Mouse (Mus musculus) macrophage (primary cell): ENCODE results near the gene Sfxn5. TPM values are rescaled to one million over a fixed set of nuclear protein-coding genes. Genes with fewer than 3 reads are reported as not detected.

Source experiments
- H3K27ac ChIP-seq: fragments of 350-480 bp; formaldehyde crosslinking; 2 replicates; pipeline ENCODE4 v1.9.0; 2021
- H3K36me3 ChIP-seq: fragments of 350-480 bp; formaldehyde crosslinking; 2 replicates; pipeline ENCODE4 v1.9.0; 2021; ENCODE audit errors: inconsistent target
- H3K4me3 ChIP-seq: fragments of 350-480 bp; formaldehyde crosslinking; 2 replicates; pipeline ENCODE4 v1.9.0; 2021; ENCODE audit errors: inconsistent target
- H3K79me2 ChIP-seq: fragments of 350-480 bp; formaldehyde crosslinking; 2 replicates; pipeline ENCODE4 v1.9.0; 2021; ENCODE audit errors: inconsistent target
- WGBS: methylation state at CpG from one replicate; pipeline ENCODE4 v1.1.7; 2026; ENCODE audit warnings: inconsistent platforms; ENCODE audit not compliant: missing documents; 5-methylcytosine and 5-hydroxymethylcytosine counted together
- polyA plus RNA-seq: library from polyadenylated mRNA; stranded (reverse); fragments of 250-400 nt; gene quantifications from 3 replicates; pipeline ENCODE4 v1.2.4, GENCODE M21; 2018; ENCODE audit warnings: inconsistent platforms

Gene Sfxn5
- polyA plus RNA-seq, 1 experiment from 2014 or later, result 3.8 TPM

- H3K79me2 ChIP-seq, result peaks cover 100% of the 10 kb centered on the region
- WGBS, result 76% methylated on average over 4 of the region's 4 CpGs
- no peak overlapping the region for H3K27ac ChIP-seq
- H3K36me3 ChIP-seq, result no peaks in the 10 kb centered on the region
- H3K4me3 ChIP-seq, result no peak overlapping the region
Observed at GRCm38 (mm10) chr6:85356682-85357465, 23.7 kb upstream of the Sfxn5 start.

- peaks cover 96% of the 10 kb centered on the region for H3K79me2 ChIP-seq
- H3K36me3 ChIP-seq, result 0 out of 2 replicates have a peak, but pooled peaks cover 3% of the 10 kb centered on the region
- 100% methylated on average over 2 of the region's 2 CpGs for WGBS
- no peak overlapping the region for H3K27ac ChIP-seq
- no peak overlapping the region for H3K4me3 ChIP-seq
Observed at GRCm38 (mm10) chr6:85355753-85356152, 22.5 kb upstream of the Sfxn5 start.

DNA sequence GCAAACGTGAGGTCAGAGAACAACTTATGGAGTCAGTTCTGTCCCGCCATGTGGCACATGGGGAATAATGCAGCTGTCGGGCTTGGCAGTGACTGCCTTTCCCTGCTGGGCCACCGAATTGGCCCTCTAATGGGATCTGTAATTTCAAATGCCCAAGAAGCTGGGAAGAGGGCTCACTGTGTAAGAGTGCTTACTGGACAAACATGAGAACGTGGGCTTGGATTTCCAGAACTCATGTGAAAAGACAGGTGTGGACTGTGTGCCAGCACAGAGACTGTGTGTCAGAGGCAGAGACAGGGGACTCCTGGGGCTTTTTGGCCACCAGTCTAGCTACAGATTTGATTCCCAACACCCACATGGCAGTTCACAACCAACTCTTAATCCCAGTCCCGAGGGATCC lies 21.5 kb upstream of the Sfxn5 start:
- Histone ChIP-seq H3K27ac (no peak overlapping the region), H3K4me3 (no peak overlapping the region), H3K36me3 (0 out of 2 replicates have a peak, but pooled peaks cover 3% of the 10 kb centered on the region), H3K79me2 (peaks cover 96% of the 10 kb centered on the region)
- WGBS, result 98% methylated on average over 6 of the region's 6 CpGs

DNA sequence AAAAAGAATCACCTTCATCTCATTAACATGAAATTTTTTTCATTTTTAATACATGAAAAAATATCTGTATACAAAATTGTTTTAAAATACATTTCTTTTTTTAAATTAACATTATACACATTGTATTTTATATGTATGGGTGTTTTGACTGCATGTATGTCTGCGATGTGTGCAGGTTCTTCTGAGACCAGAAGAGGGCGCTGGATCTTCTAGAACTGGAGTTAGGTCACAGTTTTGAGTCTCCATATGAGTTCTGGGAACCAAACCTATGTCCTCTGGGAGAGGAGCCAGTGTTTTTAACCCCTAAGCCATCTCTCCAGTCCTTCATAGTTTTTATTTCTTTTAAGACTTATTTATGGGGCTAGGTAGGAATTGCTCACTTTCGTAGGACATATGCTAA lies 20.5 kb upstream of the Sfxn5 start:
- Histone ChIP-seq H3K4me3 (no peak overlapping the region), H3K27ac (no peak overlapping the region), H3K36me3 (peaks cover 12% of the 10 kb centered on the region), H3K79me2 (peaks cover 94% of the 10 kb centered on the region)
- 89% methylated on average over 3 of the region's 3 CpGs for WGBS

DNA sequence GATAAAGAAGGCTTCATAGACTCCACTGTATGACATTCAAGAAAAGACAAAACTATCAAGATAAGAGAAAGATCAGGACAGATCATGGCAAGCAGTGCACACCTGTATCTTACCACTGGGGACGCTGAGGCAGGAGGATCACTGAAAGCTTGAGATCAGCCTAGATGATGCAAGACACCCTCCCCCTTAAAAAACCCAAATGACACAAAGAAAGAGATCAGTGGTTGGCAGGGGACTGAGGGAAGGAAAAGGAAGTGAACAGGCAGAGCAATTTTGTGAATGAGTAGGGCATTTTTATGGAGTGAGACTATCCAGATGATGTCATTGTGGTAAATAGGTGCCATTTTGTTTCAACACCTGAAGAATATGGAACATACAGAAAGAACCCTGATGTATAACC lies 16.9 kb upstream of the Sfxn5 start:
- Histone ChIP-seq H3K4me3 (no peak overlapping the region), H3K36me3 (peaks cover 38% of the 10 kb centered on the region), H3K27ac (no peak overlapping the region), H3K79me2 (peaks cover 74% of the 10 kb centered on the region)
- 58% methylated on average over 1 of the region's 1 CpGs for WGBS

- H3K4me3 ChIP-seq, result no peak overlapping the region
- peaks cover 47% of the 10 kb centered on the region for H3K36me3 ChIP-seq
- H3K27ac ChIP-seq, result no peak overlapping the region
- WGBS, result 95% methylated on average over 7 of the region's 7 CpGs
- peaks cover 74% of the 10 kb centered on the region for H3K79me2 ChIP-seq
Observed at GRCm38 (mm10) chr6:85349246-85349645, 16.0 kb upstream of the Sfxn5 start.

DNA sequence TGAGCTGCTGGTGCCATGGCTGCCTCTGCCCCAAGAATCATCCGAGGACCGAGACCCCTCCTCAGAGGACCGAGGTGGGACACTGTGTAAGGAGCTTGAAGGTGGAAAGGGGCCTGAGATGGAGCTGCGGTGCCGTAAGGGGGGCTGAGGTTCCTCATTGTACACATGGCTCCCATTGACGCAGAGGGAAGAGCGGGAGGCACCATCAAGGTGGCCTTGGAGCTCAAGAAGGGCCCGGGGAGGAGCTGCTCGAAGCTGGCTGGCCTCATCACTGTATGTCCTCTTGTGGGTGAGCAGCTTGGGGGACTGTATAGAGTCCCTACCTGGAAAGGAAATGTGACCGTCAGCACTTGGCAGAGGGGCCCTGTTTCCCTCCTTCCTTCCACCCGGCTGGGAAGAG lies 14.9 kb upstream of the Sfxn5 start:
- H3K4me3 ChIP-seq, result no peak overlapping the region
- WGBS, result 96% methylated on average over 11 of the region's 11 CpGs
- peaks cover 71% of the 10 kb centered on the region for H3K79me2 ChIP-seq
- peaks cover 53% of the 10 kb centered on the region for H3K36me3 ChIP-seq
- no peak overlapping the region for H3K27ac ChIP-seq

DNA sequence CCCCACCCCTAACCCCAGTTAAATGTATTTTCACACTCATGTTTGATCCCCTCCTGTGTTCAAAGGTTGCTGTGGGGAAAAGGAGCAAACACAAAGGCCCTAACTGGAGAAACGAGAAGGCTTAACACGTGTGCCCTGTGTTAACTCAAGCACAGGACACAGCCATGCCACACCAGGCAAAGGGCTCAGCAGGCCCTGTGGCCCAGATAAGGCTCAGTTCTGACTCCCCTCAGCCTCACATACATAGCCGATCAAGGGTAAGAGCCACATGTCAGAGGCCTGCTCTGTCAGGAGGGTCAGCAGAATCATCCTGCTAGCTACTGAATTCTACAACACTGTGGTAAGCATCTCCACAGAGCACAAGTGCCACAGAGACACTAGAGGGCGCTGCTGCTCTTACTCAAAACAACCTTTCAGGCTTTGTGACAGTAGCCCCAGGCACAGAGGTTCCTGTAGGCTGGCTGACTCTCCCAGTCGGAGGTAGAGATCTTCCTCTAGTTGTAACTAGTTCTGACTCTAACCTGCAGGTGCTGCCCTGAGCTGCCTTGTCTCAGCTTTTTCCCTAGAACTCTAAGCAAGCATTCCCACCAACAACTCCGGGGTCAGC lies 12.9 kb upstream of the Sfxn5 start:
- Histone ChIP-seq H3K4me3 (no peak overlapping the region), H3K36me3 (peaks cover 72% of the 10 kb centered on the region), H3K27ac (no peak overlapping the region), H3K79me2 (peaks cover 61% of the 10 kb centered on the region; the same call in 1 of the 2 replicates)
- WGBS, result 57% methylated on average over 6 of the region's 6 CpGs

DNA sequence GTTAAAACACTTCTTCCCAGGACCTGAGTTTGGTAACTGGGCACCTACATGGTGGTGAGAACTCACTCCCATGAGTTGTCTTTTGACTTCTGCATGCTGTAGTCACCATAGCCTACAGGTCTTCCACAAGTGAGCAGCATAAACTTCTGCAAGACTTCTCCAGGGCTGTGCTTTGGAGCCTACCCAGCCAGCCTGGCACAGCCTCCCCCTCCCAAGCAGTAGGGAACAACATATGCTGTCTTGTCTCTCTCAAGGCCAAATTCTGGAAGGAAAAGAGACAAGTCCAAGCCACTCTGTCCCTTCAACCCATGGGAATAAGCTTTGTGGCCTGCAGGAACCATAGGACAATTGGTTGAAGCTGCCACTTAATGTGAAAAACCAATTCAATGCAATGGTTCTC lies 11.7 kb upstream of the Sfxn5 start:
- Histone ChIP-seq H3K36me3 (peaks cover 77% of the 10 kb centered on the region), H3K27ac (no peak overlapping the region), H3K4me3 (no peak overlapping the region), H3K79me2 (peaks cover 49% of the 10 kb centered on the region; the same call in 1 of the 2 replicates)

GRCm38 (mm10) chr6:85343027-85343426 lies 9.8 kb upstream of the Sfxn5 start:
- Histone ChIP-seq H3K27ac (no peak overlapping the region), H3K4me3 (no peak overlapping the region), H3K79me2 (peaks cover 33% of the 10 kb centered on the region; the same call in 1 of the 2 replicates), H3K36me3 (peaks cover 63% of the 10 kb centered on the region)
- 97% methylated on average over 8 of the region's 8 CpGs for WGBS

DNA sequence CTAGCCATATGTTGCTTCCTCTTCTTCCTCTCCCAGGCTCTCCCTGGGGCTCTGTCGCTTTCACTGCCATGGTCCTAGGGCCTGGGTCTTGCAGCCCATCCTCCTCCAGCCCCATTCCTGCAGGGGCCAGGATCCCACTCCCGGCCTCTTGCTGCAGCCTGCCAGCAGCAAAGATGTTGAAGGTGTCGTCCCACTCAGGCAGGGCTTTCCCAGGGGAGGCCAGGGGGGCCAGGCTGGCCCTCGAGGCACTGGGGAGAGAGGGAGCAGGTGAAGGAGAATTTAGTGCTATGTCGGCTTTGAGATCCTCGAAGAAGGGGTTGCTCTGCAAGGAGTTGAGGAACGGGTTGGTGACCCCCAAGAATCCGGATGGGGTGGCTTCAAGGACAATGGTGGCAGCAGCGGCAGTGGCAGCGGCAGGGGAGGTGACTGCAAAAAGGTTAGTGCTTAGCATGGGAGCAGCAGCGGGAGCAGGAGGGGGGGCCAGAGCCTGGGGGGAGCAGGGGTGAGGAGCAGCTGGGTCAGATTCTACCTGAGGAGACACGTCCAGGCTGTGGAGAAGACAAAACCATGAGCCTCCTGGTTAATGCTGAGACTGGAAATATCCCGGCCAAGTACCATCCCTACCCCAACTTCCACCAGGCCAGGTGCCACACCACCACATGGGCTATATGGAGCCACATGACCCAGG lies 8.7 kb upstream of the Sfxn5 start:
- WGBS, result 90% methylated on average over 13 of the region's 13 CpGs
- Histone ChIP-seq H3K79me2 (peaks cover 33% of the 10 kb centered on the region; the same call in 1 of the 2 replicates), H3K27ac (no peak overlapping the region), H3K36me3 (peaks cover 63% of the 10 kb centered on the region), H3K4me3 (no peak overlapping the region)

- Histone ChIP-seq H3K79me2 (peaks cover 24% of the 10 kb centered on the region; the same call in 1 of the 2 replicates), H3K27ac (no peak overlapping the region), H3K4me3 (no peak overlapping the region), H3K36me3 (peaks cover 73% of the 10 kb centered on the region)
- 95% methylated on average over 12 of the region's 12 CpGs for WGBS
Observed at GRCm38 (mm10) chr6:85340184-85340583, 7.0 kb upstream of the Sfxn5 start.

DNA sequence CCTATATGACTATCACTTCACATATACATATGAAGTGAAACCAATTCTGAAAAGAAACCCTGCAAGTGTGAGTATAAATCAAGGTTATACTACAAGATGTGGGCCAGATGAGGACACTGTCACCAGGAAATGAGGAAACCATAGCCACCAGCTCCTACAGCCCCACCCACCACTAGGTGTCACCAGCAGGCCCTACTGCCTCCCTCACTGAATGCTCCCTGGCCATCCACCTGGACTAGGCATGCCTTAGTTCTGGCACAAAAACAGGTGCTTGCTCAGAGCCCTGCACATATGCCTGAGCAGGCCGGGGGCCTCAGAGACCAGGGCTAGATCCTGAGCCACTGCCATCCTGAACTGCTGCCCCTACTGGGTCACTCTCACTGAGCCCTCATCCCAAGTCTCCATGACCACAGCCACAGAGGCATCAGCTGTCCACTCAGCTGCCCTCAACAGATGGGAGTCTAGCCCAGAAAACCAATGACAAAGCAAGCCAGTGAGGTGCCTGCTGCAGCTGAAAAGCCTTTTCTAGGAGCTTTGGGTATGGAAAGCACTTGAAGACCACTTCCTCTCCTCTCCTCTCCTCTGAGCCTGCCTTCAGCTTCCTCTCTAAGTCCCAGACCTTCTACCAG lies 6.2 kb upstream of the Sfxn5 start:
- H3K27ac ChIP-seq, result no peak overlapping the region
- peaks cover 16% of the 10 kb centered on the region; the same call in 1 of the 2 replicates for H3K79me2 ChIP-seq
- peaks cover 66% of the 10 kb centered on the region for H3K36me3 ChIP-seq
- WGBS, result 78% methylated on average over 1 of the region's 1 CpGs
- no peak overlapping the region for H3K4me3 ChIP-seq

- 97% methylated on average over 9 of the region's 9 CpGs for WGBS
- H3K4me3 ChIP-seq, result no peak overlapping the region
- peaks cover 7% of the 10 kb centered on the region; the same call in 1 of the 2 replicates for H3K79me2 ChIP-seq
- H3K27ac ChIP-seq, result no peak overlapping the region
- peaks cover 47% of the 10 kb centered on the region for H3K36me3 ChIP-seq
Observed at GRCm38 (mm10) chr6:85336944-85337343, 3.7 kb upstream of the Sfxn5 start.
